Mouse (Mus musculus) embryonic facial prominence, embryonic 13.5 days (tissue): ENCODE results near the gene Clta. TPM values are rescaled to one million over a fixed set of nuclear protein-coding genes. Genes with fewer than 3 reads are reported as not detected.

Source experiments
- ATAC-seq: fragments of 200-750 bp; cut with Nextera tagmentation; 2 replicates; pipeline ENCODE4 v1.8.0; 2017; ENCODE audit warnings: low read depth; ENCODE audit not compliant: insufficient number of reproducible peaks, insufficient read depth, low FRiP score, low TSS enrichment
- H3K27ac ChIP-seq: fragments of 300-500 bp; sonication (generic); 2 replicates; pipeline ENCODE4 v1.5.1; 2015; ENCODE audit warnings: moderate library complexity, mild to moderate bottlenecking, inconsistent platforms
- H3K27me3 ChIP-seq: fragments of 300-500 bp; sonication (generic); 2 replicates; pipeline ENCODE4 v1.6.1; 2015; ENCODE audit warnings: mild to moderate bottlenecking, inconsistent platforms
- H3K36me3 ChIP-seq: fragments of 300-500 bp; sonication (generic); 2 replicates; pipeline ENCODE4 v1.6.1; 2015; ENCODE audit warnings: mild to moderate bottlenecking, inconsistent platforms
- H3K4me1 ChIP-seq: fragments of 300-500 bp; sonication (generic); 2 replicates; pipeline ENCODE4 v1.6.1; 2015; ENCODE audit warnings: inconsistent platforms
- H3K4me2 ChIP-seq: fragments of 300-500 bp; sonication (generic); 2 replicates; pipeline ENCODE4 v1.6.1; 2015; ENCODE audit warnings: moderate library complexity, mild to moderate bottlenecking, inconsistent platforms
- H3K4me3 ChIP-seq: fragments of 300-500 bp; sonication (generic); 2 replicates; pipeline ENCODE4 v1.5.1; 2015; ENCODE audit warnings: mild to moderate bottlenecking, inconsistent platforms
- H3K9ac ChIP-seq: fragments of 300-500 bp; sonication (generic); 2 replicates; pipeline ENCODE4 v1.6.1; 2015; ENCODE audit warnings: mild to moderate bottlenecking, inconsistent platforms
- H3K9me3 ChIP-seq: fragments of 300-500 bp; sonication (generic); 2 replicates; pipeline ENCODE4 v1.6.1; 2016; ENCODE audit warnings: inconsistent platforms
- WGBS: fragments of 180-500 bp; shearing (Covaris S2); methylation state at CpG from one replicate; pipeline ENCODE4 v1.1.7; 2015; ENCODE audit warnings: mixed read lengths; 5-methylcytosine and 5-hydroxymethylcytosine counted together
- polyA plus RNA-seq: library from polyadenylated mRNA; unstranded; fragments of >200 nt; fragmentation: Nextera tagmentation; extraction: Ambion mirVana; gene quantifications from 2 replicates; pipeline ENCODE4 v1.2.1, GENCODE M21; 2015

Clta gene
- polyA plus RNA-seq, 1 experiment from 2014 or later: 252 TPM

GRCm38 (mm10) chr4:44065355-44066025, 61.2 kb downstream of the Clta start:
- H3K4me3 ChIP-seq: peak overlapping the region; percentile 16
- peak overlapping the region; percentile 45 for H3K4me2 ChIP-seq
- peak; percentile 71; the same call in 1 of the 2 replicates for ATAC-seq
- H3K27ac ChIP-seq: peak overlapping the region; percentile 5; the same call in 1 of the 2 replicates
- no peaks in the 10 kb centered on the region for H3K9me3 ChIP-seq
- no peaks in the 10 kb centered on the region for H3K27me3 ChIP-seq
- peaks cover 8% of the 10 kb centered on the region; the same call in 1 of the 2 replicates for H3K4me1 ChIP-seq
- 0 out of 2 replicates have a peak overlapping the region, but pooled peaks have one; percentile 49 for H3K9ac ChIP-seq
- 30% methylated on average over 16 of the region's 16 CpGs for WGBS
- peaks cover 4% of the 10 kb centered on the region for H3K36me3 ChIP-seq

- Histone ChIP-seq H3K27me3 (no peaks in the 10 kb centered on the region), H3K4me2 (no peak overlapping the region), H3K9ac (no peak overlapping the region), H3K27ac (no peak overlapping the region), H3K4me3 (no peak overlapping the region), H3K4me1 (peaks cover 22% of the 10 kb centered on the region), H3K9me3 (no peaks in the 10 kb centered on the region), H3K36me3 (peaks cover 4% of the 10 kb centered on the region)
- ATAC-seq: no peak
- 89% methylated on average over 6 of the region's 6 CpGs for WGBS
Observed at GRCm38 (mm10) chr4:44066891-44067290, 62.6 kb downstream of the Clta start.

- Histone ChIP-seq H3K9me3 (no peaks in the 10 kb centered on the region), H3K4me3 (no peak overlapping the region), H3K4me2 (no peak overlapping the region), H3K9ac (no peak overlapping the region), H3K36me3 (no peaks in the 10 kb centered on the region), H3K27ac (no peak overlapping the region), H3K4me1 (peaks cover 22% of the 10 kb centered on the region), H3K27me3 (no peaks in the 10 kb centered on the region)
- WGBS: 49% methylated on average over 9 of the region's 9 CpGs
- no peak for ATAC-seq
Observed at GRCm38 (mm10) chr4:44068736-44069135, 64.5 kb downstream of the Clta start.

GRCm38 (mm10) chr4:44069411-44069810, 65.2 kb downstream of the Clta start:
- Histone ChIP-seq H3K4me3 (no peak overlapping the region), H3K9me3 (no peaks in the 10 kb centered on the region), H3K36me3 (no peaks in the 10 kb centered on the region), H3K27ac (no peak overlapping the region), H3K4me2 (no peak overlapping the region), H3K9ac (no peak overlapping the region), H3K4me1 (peaks cover 22% of the 10 kb centered on the region), H3K27me3 (no peaks in the 10 kb centered on the region)
- 95% methylated on average over 4 of the region's 4 CpGs for WGBS
- ATAC-seq: no peak

GRCm38 (mm10) chr4:44070641-44071040, 66.4 kb downstream of the Clta start:
- Histone ChIP-seq H3K4me3 (no peak overlapping the region), H3K9ac (no peak overlapping the region), H3K36me3 (no peaks in the 10 kb centered on the region), H3K4me2 (0 out of 2 replicates have a peak overlapping the region, but pooled peaks have one; percentile 84), H3K9me3 (no peaks in the 10 kb centered on the region), H3K27me3 (no peaks in the 10 kb centered on the region), H3K4me1 (peaks cover 18% of the 10 kb centered on the region), H3K27ac (no peak overlapping the region)
- no peak for ATAC-seq
- WGBS: 80% methylated on average over 4 of the region's 4 CpGs

- no peaks in the 10 kb centered on the region for H3K36me3 ChIP-seq
- H3K9me3 ChIP-seq: no peaks in the 10 kb centered on the region
- H3K4me1 ChIP-seq: peaks cover 17% of the 10 kb centered on the region
- WGBS: 13% methylated on average over 11 of the region's 11 CpGs
- H3K9ac ChIP-seq: peak overlapping the region; percentile 89
- no peaks in the 10 kb centered on the region for H3K27me3 ChIP-seq
- peak overlapping the region; percentile 68; the same call in 1 of the 2 replicates for H3K27ac ChIP-seq
- H3K4me3 ChIP-seq: peak overlapping the region; percentile 90
- H3K4me2 ChIP-seq: peak overlapping the region; percentile 84
- ATAC-seq: no peak
Observed at GRCm38 (mm10) chr4:44071741-44072145, 67.5 kb downstream of the Clta start.

GRCm38 (mm10) chr4:44072146-44072872, 68.1 kb downstream of the Clta start:
- Histone ChIP-seq H3K4me1 (peaks cover 17% of the 10 kb centered on the region), H3K36me3 (no peaks in the 10 kb centered on the region), H3K9ac (peak overlapping the region; percentile 89), H3K27me3 (no peaks in the 10 kb centered on the region), H3K27ac (peak overlapping the region; percentile 68), H3K4me3 (peak overlapping the region; percentile 90), H3K4me2 (peak overlapping the region; percentile 84), H3K9me3 (no peaks in the 10 kb centered on the region)
- peak; percentile 90 for ATAC-seq
- under 1% methylated on average over 69 of the region's 70 CpGs for WGBS

- Histone ChIP-seq H3K4me2 (peak overlapping the region; percentile 84), H3K4me3 (peak overlapping the region; percentile 90), H3K9me3 (no peaks in the 10 kb centered on the region), H3K9ac (peak overlapping the region; percentile 89), H3K36me3 (no peaks in the 10 kb centered on the region), H3K4me1 (peaks cover 17% of the 10 kb centered on the region), H3K27ac (peak overlapping the region; percentile 30; the same call in 1 of the 2 replicates), H3K27me3 (no peaks in the 10 kb centered on the region)
- peak; percentile 48 for ATAC-seq
- WGBS: 10% methylated on average over 9 of the region's 9 CpGs
Observed at GRCm38 (mm10) chr4:44072873-44073441, 68.7 kb downstream of the Clta start.

GRCm38 (mm10) chr4:44073799-44074198, 69.5 kb downstream of the Clta start:
- Histone ChIP-seq H3K36me3 (no peaks in the 10 kb centered on the region), H3K27ac (no peak overlapping the region), H3K4me1 (peaks cover 14% of the 10 kb centered on the region), H3K4me2 (no peak overlapping the region), H3K9me3 (no peaks in the 10 kb centered on the region), H3K27me3 (no peaks in the 10 kb centered on the region), H3K9ac (no peak overlapping the region), H3K4me3 (no peak overlapping the region)
- ATAC-seq: no peak
- 88% methylated on average over 3 of the region's 3 CpGs for WGBS

GRCm38 (mm10) chr4:44074422-44074821, 70.2 kb downstream of the Clta start:
- H3K36me3 ChIP-seq: no peaks in the 10 kb centered on the region
- WGBS: 75% methylated on average over 4 of the region's 4 CpGs
- H3K27me3 ChIP-seq: no peaks in the 10 kb centered on the region
- H3K9ac ChIP-seq: no peak overlapping the region
- no peak overlapping the region for H3K27ac ChIP-seq
- H3K9me3 ChIP-seq: no peaks in the 10 kb centered on the region
- H3K4me1 ChIP-seq: peaks cover 14% of the 10 kb centered on the region
- no peak overlapping the region for H3K4me3 ChIP-seq
- H3K4me2 ChIP-seq: no peak overlapping the region
- ATAC-seq: no peak

- 86% methylated on average over 7 of the region's 7 CpGs for whole genome bisulfite sequencing
- ATAC-seq: no peak
- H3K36me3 ChIP-seq: no peaks in the 10 kb centered on the region
Observed at GRCm38 (mm10) chr4:44078358-44078933, 74.2 kb downstream of the Clta start.

More at GRCm38 (mm10) chr4:44078358-44078933, 74.2 kb downstream of the Clta start:
- Histone ChIP-seq H3K27me3 (no peaks in the 10 kb centered on the region), H3K4me3 (no peak overlapping the region), H3K9me3 (no peaks in the 10 kb centered on the region), H3K4me2 (no peak overlapping the region), H3K9ac (no peak overlapping the region), H3K4me1 (no peaks in the 10 kb centered on the region), H3K27ac (no peak overlapping the region)
